Mouse (Mus musculus) bone marrow macrophage, adult 2 months (primary cell): ENCODE results near the gene Crocc. TPM values are rescaled to one million over a fixed set of nuclear protein-coding genes. Genes with fewer than 3 reads are reported as not detected.

Source experiments
- H3K27ac ChIP-seq: 2 replicates; pipeline ENCODE4 v1.5.1; 2012; ENCODE audit warnings: low read depth, low read length; ENCODE audit not compliant: insufficient read depth
- H3K4me1 ChIP-seq: 2 replicates; pipeline ENCODE4 v1.6.1; 2012; ENCODE audit warnings: low read length; ENCODE audit not compliant: control insufficient read depth, insufficient read depth
- H3K4me3 ChIP-seq: 2 replicates; pipeline ENCODE4 v1.5.1; 2012; ENCODE audit warnings: mild to moderate bottlenecking, low read length, moderate library complexity; ENCODE audit not compliant: insufficient read depth
- CTCF ChIP-seq: IDR thresholded peaks from 2 replicates; pipeline ENCODE4 v1.5.1; 2012; ENCODE audit warnings: low read depth, mild to moderate bottlenecking, low read length, moderate library complexity
- POLR2A ChIP-seq: IDR thresholded peaks from 2 replicates; pipeline ENCODE4 v1.6.1; 2012; ENCODE audit warnings: mild to moderate bottlenecking, low read depth, low read length, borderline replicate concordance
- polyA plus RNA-seq: library from polyadenylated mRNA; stranded (reverse); fragments of >200 nt; gene quantifications from 2 replicates; pipeline ENCODE4 v1.2.4, GENCODE M21; 2012; ENCODE audit not compliant: missing spikeins, insufficient read depth, insufficient read length

Crocc gene
- polyA plus RNA-seq, 1 experiment: 8.1 TPM

DNA sequence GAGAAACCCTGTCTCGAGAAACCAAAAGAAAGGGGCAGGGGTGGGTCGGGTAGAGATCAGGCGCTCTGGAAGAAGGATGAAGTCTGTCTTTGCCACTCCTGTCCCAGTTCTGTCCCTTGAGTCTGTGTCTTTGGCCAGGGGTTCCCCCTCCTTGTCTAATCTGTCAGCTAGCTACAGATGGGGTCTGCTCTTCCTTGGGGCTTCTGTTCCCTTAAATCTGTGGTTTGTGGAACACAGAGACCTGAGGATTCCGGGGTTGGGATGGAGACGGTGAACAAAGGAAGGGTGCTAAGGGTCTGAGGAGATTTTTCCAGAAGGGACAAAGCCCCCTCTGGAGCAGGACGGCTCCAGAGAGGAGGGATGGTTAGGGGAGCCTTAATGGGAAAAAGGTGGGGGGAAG is 27.7 kb upstream of the Crocc start, which contains the start of gene Spata21:
TSS of gene Spata21 (plus strand) at position 301 of the 400 bp plus-strand sequence.
- Histone ChIP-seq H3K4me1 (no peaks in the 10 kb centered on the region), H3K4me3 (no peak within 1 kb of the TSS), H3K27ac (no peak within 1 kb of the TSS)
- TF ChIP-seq POLR2A: no peak
- TF ChIP-seq CTCF: no peak

- Histone ChIP-seq H3K4me1 (no peaks in the 10 kb centered on the region), H3K4me3 (no peak overlapping the region), H3K27ac (no peak overlapping the region)
- TF ChIP-seq CTCF (no peak), POLR2A (no peak)
Observed at GRCm38 (mm10) chr4:141086862-141087261, 26.5 kb upstream of the Crocc start.

- Histone ChIP-seq H3K4me3 (no peak overlapping the region), H3K27ac (no peak overlapping the region), H3K4me1 (peaks cover 23% of the 10 kb centered on the region)
- TF ChIP-seq POLR2A: no peak
- no peak; the same call in 1 of the 2 replicates for TF ChIP-seq CTCF
Observed at GRCm38 (mm10) chr4:141078510-141079137, 18.3 kb upstream of the Crocc start.

DNA sequence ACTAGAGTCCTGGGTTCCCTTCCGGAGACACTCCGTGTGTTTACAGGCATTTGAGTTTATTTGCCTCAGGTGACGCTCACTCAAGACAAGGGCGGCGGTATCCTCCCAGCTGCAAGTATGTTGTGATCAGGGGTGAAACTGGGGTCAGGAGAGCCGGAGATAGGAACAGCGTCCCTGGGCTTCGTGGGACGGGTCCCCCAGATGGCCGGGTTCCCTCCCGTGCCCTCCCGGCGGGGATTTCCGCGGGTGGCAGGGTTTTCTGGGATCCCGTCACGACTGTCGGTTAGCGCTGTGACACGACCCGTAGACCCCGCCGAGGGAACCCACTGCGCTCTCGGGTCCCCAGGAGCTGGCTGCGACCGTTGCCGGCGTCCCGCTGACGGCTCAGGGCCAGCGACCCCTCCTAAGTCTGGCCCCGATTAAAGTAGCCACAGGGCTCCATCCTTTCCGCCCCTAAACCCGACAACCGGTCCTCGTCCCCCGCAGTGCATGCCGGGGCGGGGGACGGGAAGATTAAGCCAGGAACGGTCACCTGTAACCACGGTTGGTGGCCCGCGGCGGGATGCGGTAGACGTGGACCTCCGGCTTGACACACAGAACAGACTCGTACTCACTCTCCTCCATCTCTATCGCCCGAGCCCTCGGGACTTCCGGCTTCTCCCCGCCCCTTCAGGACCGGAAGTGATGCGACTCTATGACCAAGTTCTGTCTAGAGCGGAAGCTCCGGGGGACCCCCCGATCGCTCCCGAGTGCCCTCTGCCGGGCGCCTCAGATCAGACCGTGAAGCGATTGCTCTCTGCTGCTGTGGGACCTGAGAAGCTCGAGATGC is 17.5 kb upstream of the Crocc start, which contains the start of gene Necap2:
TSS of gene Necap2 (minus strand) at position 677 of the 829 bp plus-strand sequence.
- Histone ChIP-seq H3K4me1 (peaks cover 25% of the 10 kb centered on the region), H3K4me3 (peak within 1 kb of the TSS; percentile 90), H3K27ac (peak within 1 kb of the TSS; percentile 80)
- no peak for TF ChIP-seq POLR2A
- TF ChIP-seq CTCF: peak; percentile 49

- Histone ChIP-seq H3K4me1 (peaks cover 25% of the 10 kb centered on the region), H3K4me3 (peak overlapping the region; percentile 90)
Observed at GRCm38 (mm10) chr4:141076761-141077506, 16.6 kb upstream of the Crocc start.

GRCm38 (mm10) chr4:141074109-141074508 is 13.8 kb upstream of the Crocc start:
- TF ChIP-seq POLR2A (no peak), CTCF (no peak)
- Histone ChIP-seq H3K4me1 (peaks cover 25% of the 10 kb centered on the region), H3K27ac (no peak overlapping the region), H3K4me3 (no peak overlapping the region)

More at GRCm38 (mm10) chr4:141076761-141077506, 16.6 kb upstream of the Crocc start:
- H3K27ac ChIP-seq: peak overlapping the region; percentile 89
- no peak for TF ChIP-seq POLR2A
- no peak for TF ChIP-seq CTCF

GRCm38 (mm10) chr4:141073661-141074060 is 13.3 kb upstream of the Crocc start:
- TF ChIP-seq POLR2A: no peak
- TF ChIP-seq CTCF: no peak
- Histone ChIP-seq H3K4me1 (peaks cover 25% of the 10 kb centered on the region), H3K4me3 (no peak overlapping the region), H3K27ac (no peak overlapping the region)

GRCm38 (mm10) chr4:141072502-141072901 is 12.2 kb upstream of the Crocc start:
- H3K4me1 ChIP-seq: peaks cover 25% of the 10 kb centered on the region
- H3K4me3 ChIP-seq: no peak overlapping the region
- no peak overlapping the region for H3K27ac ChIP-seq
- no peak for TF ChIP-seq CTCF
- no peak for TF ChIP-seq POLR2A

- Histone ChIP-seq H3K4me1 (peaks cover 8% of the 10 kb centered on the region), H3K27ac (no peak overlapping the region), H3K4me3 (no peak overlapping the region)
- TF ChIP-seq POLR2A (no peak), CTCF (peak; percentile 60)
Observed at GRCm38 (mm10) chr4:141069731-141070130, 9.4 kb upstream of the Crocc start.

GRCm38 (mm10) chr4:141068655-141069054 is 8.3 kb upstream of the Crocc start:
- Histone ChIP-seq H3K27ac (no peak overlapping the region), H3K4me3 (no peak overlapping the region), H3K4me1 (peaks cover 2% of the 10 kb centered on the region)
- TF ChIP-seq POLR2A (no peak), CTCF (no peak)
